Mouse (Mus musculus) liver, embryonic 12.5 days (tissue): Measurements from ENCODE around the gene Dcst1. TPM values are rescaled to one million over a fixed set of nuclear protein-coding genes. Genes with fewer than 3 reads are reported as not detected.

Experiments
- ATAC-seq: fragments of 200-750 bp; cut with Nextera tagmentation; 2 replicates; pipeline ENCODE4 v1.8.0; 2017; ENCODE audit warnings: moderate number of reproducible peaks, mild to moderate bottlenecking, moderate library complexity
- H3K27ac ChIP-seq: fragments of 300-500 bp; sonication (generic); 2 replicates; pipeline ENCODE4 v1.5.1; 2016; ENCODE audit warnings: mild to moderate bottlenecking
- H3K27me3 ChIP-seq: fragments of 300-500 bp; sonication (generic); replicated peaks from 2 replicates; pipeline ENCODE4 v1.6.1; 2016; ENCODE audit warnings: mild to moderate bottlenecking, moderate library complexity
- H3K36me3 ChIP-seq: fragments of 300-500 bp; sonication (generic); 2 replicates; pipeline ENCODE4 v1.6.1; 2016; ENCODE audit warnings: mild to moderate bottlenecking, moderate library complexity
- H3K4me1 ChIP-seq: fragments of 300-500 bp; sonication (generic); 2 replicates; pipeline ENCODE4 v1.6.1; 2016
- H3K4me2 ChIP-seq: fragments of 300-500 bp; sonication (generic); 2 replicates; pipeline ENCODE4 v1.6.1; 2016; ENCODE audit warnings: mild to moderate bottlenecking, moderate library complexity
- H3K4me3 ChIP-seq: fragments of 300-500 bp; sonication (generic); 2 replicates; pipeline ENCODE4 v1.5.1; 2016; ENCODE audit warnings: mild to moderate bottlenecking, moderate library complexity
- H3K9ac ChIP-seq: fragments of 300-500 bp; sonication (generic); 2 replicates; pipeline ENCODE4 v1.6.1; 2016; ENCODE audit warnings: mild to moderate bottlenecking, moderate library complexity
- H3K9me3 ChIP-seq: fragments of 300-500 bp; sonication (generic); replicated peaks from 2 replicates; pipeline ENCODE4 v1.6.1; 2016; ENCODE audit warnings: mild to moderate bottlenecking, moderate library complexity
- WGBS: fragments of 180-500 bp; shearing (Covaris S2); methylation state at CpG from one replicate; pipeline ENCODE4 v1.1.7; 2016; ENCODE audit not compliant: insufficient replicate concordance; 5-methylcytosine and 5-hydroxymethylcytosine counted together
- polyA plus RNA-seq: library from polyadenylated mRNA; unstranded; fragments of >200 nt; fragmentation: Nextera tagmentation; extraction: Ambion mirVana; gene quantifications from 2 replicates; pipeline ENCODE4 v1.2.1, GENCODE M21; 2016

The Dcst1 gene
- polyA plus RNA-seq: not detected in 2 replicates

- Histone ChIP-seq H3K9me3 (no peaks in the 10 kb centered on the region), H3K4me2 (no peak within 1 kb of the TSS), H3K4me1 (no peaks in the 10 kb centered on the region), H3K27me3 (peaks cover 13% of the 10 kb centered on the region; the same call in 1 of the 2 replicates), H3K4me3 (no peak within 1 kb of the TSS), H3K27ac (no peak within 1 kb of the TSS), H3K9ac (no peak within 1 kb of the TSS), H3K36me3 (no peaks in the 10 kb centered on the region)
- no peak for ATAC-seq
- 68% methylated on average over 11 of the region's 11 CpGs for WGBS
Measured at GRCm38 (mm10) chr3:89365153-89365485, at the start of gene Dcst1. Gene Dcst1, minus strand, starts transcription at chr3:89365253.

GRCm38 (mm10) chr3:89411490-89412393, 46.7 kb upstream of the Dcst1 start, which contains the start of gene Flad1:
Gene Flad1, minus strand, starts transcription at chr3:89411870.
- H3K36me3 ChIP-seq: peaks cover 63% of the 10 kb centered on the region
- no peaks in the 10 kb centered on the region for H3K27me3 ChIP-seq
- WGBS: 3% methylated on average over 28 of the region's 28 CpGs
- peak within 1 kb of the TSS; percentile 78 for H3K9ac ChIP-seq
- peak; percentile 100 for ATAC-seq
- H3K9me3 ChIP-seq: 0 out of 2 replicates have a peak, but pooled peaks cover 4% of the 10 kb centered on the region
- H3K4me2 ChIP-seq: peak within 1 kb of the TSS; percentile 80
- H3K4me1 ChIP-seq: peaks cover 42% of the 10 kb centered on the region
- peak within 1 kb of the TSS; percentile 79 for H3K27ac ChIP-seq
- H3K4me3 ChIP-seq: peak within 1 kb of the TSS; percentile 71

GRCm38 (mm10) chr3:89410864-89411263, 45.8 kb upstream of the Dcst1 start:
- Histone ChIP-seq H3K4me1 (peaks cover 33% of the 10 kb centered on the region), H3K9me3 (0 out of 2 replicates have a peak, but pooled peaks cover 4% of the 10 kb centered on the region), H3K36me3 (peaks cover 57% of the 10 kb centered on the region), H3K27ac (peak overlapping the region; percentile 59), H3K9ac (peak overlapping the region; percentile 78), H3K4me2 (peak overlapping the region; percentile 80), H3K4me3 (peak overlapping the region; percentile 71), H3K27me3 (no peaks in the 10 kb centered on the region)
- no peak for ATAC-seq
- 67% methylated on average over 10 of the region's 10 CpGs for WGBS

- H3K36me3 ChIP-seq: peaks cover 57% of the 10 kb centered on the region
- H3K27me3 ChIP-seq: no peaks in the 10 kb centered on the region
- H3K4me3 ChIP-seq: no peak overlapping the region
- H3K27ac ChIP-seq: no peak overlapping the region
- 84% methylated on average over 3 of the region's 3 CpGs for WGBS
- peaks cover 31% of the 10 kb centered on the region for H3K4me1 ChIP-seq
- H3K9ac ChIP-seq: no peak overlapping the region
- H3K4me2 ChIP-seq: no peak overlapping the region
- 0 out of 2 replicates have a peak, but pooled peaks cover under 1% of the 10 kb centered on the region for H3K9me3 ChIP-seq
- no peak for ATAC-seq
Measured at GRCm38 (mm10) chr3:89409701-89410100, 44.6 kb upstream of the Dcst1 start.

GRCm38 (mm10) chr3:89408448-89408847, 43.4 kb upstream of the Dcst1 start:
- Histone ChIP-seq H3K9me3 (no peaks in the 10 kb centered on the region), H3K36me3 (peaks cover 58% of the 10 kb centered on the region), H3K9ac (no peak overlapping the region), H3K4me1 (peaks cover 31% of the 10 kb centered on the region), H3K4me3 (no peak overlapping the region), H3K27me3 (no peaks in the 10 kb centered on the region), H3K27ac (no peak overlapping the region), H3K4me2 (no peak overlapping the region)
- 73% methylated on average over 16 of the region's 16 CpGs for WGBS
- no peak for ATAC-seq

- no peaks in the 10 kb centered on the region for H3K27me3 ChIP-seq
- H3K9ac ChIP-seq: no peak overlapping the region
- WGBS: 87% methylated on average over 6 of the region's 6 CpGs
- H3K4me3 ChIP-seq: no peak overlapping the region
- H3K9me3 ChIP-seq: no peaks in the 10 kb centered on the region
- ATAC-seq: no peak
- H3K4me1 ChIP-seq: peaks cover 28% of the 10 kb centered on the region
- H3K36me3 ChIP-seq: peaks cover 67% of the 10 kb centered on the region
- no peak overlapping the region for H3K4me2 ChIP-seq
- no peak overlapping the region; the same call in 1 of the 2 replicates for H3K27ac ChIP-seq
Measured at GRCm38 (mm10) chr3:89406887-89407286, 41.8 kb upstream of the Dcst1 start.

- H3K9ac ChIP-seq: no peak within 1 kb of the TSS
- 0 out of 2 replicates have a peak, but pooled peaks cover 3% of the 10 kb centered on the region for H3K4me1 ChIP-seq
- 76% methylated on average over 5 of the region's 5 CpGs for WGBS
- H3K4me3 ChIP-seq: no peak within 1 kb of the TSS
- H3K9me3 ChIP-seq: no peaks in the 10 kb centered on the region
- peaks cover 73% of the 10 kb centered on the region for H3K36me3 ChIP-seq
- H3K27ac ChIP-seq: no peak within 1 kb of the TSS
- no peak within 1 kb of the TSS for H3K4me2 ChIP-seq
- no peak for ATAC-seq
- no peaks in the 10 kb centered on the region for H3K27me3 ChIP-seq
Measured at GRCm38 (mm10) chr3:89402693-89403092, 37.6 kb upstream of the Dcst1 start, which contains the start of gene Lenep. Gene Lenep, minus strand, starts transcription at chr3:89402793.

GRCm38 (mm10) chr3:89401329-89401728, 36.3 kb upstream of the Dcst1 start:
- Histone ChIP-seq H3K4me3 (no peak overlapping the region), H3K27me3 (no peaks in the 10 kb centered on the region), H3K27ac (no peak overlapping the region), H3K9ac (no peak overlapping the region), H3K4me2 (no peak overlapping the region), H3K4me1 (peaks cover 10% of the 10 kb centered on the region), H3K9me3 (no peaks in the 10 kb centered on the region), H3K36me3 (peaks cover 62% of the 10 kb centered on the region)
- no peak for ATAC-seq
- 76% methylated on average over 7 of the region's 7 CpGs for WGBS

- Histone ChIP-seq H3K9me3 (no peaks in the 10 kb centered on the region), H3K27me3 (peaks cover 15% of the 10 kb centered on the region), H3K27ac (no peak overlapping the region), H3K36me3 (peaks cover 19% of the 10 kb centered on the region), H3K4me3 (peak overlapping the region; percentile 63), H3K4me2 (peak overlapping the region; percentile 98), H3K9ac (peak overlapping the region; percentile 81), H3K4me1 (peaks cover 55% of the 10 kb centered on the region)
- no peak for ATAC-seq
- WGBS: 3% methylated on average over 4 of the region's 4 CpGs
Measured at GRCm38 (mm10) chr3:89396654-89397005, 31.6 kb upstream of the Dcst1 start.

- no peak for ATAC-seq
- peak overlapping the region; percentile 98 for H3K4me2 ChIP-seq
- H3K36me3 ChIP-seq: peaks cover 14% of the 10 kb centered on the region; the same call in 1 of the 2 replicates
- H3K4me1 ChIP-seq: peaks cover 61% of the 10 kb centered on the region
- WGBS: under 1% methylated on average over 44 of the region's 44 CpGs
- peak overlapping the region; percentile 81 for H3K9ac ChIP-seq
- peak overlapping the region; percentile 36; the same call in 1 of the 2 replicates for H3K27ac ChIP-seq
- peak overlapping the region; percentile 63 for H3K4me3 ChIP-seq
- peaks cover 21% of the 10 kb centered on the region for H3K27me3 ChIP-seq
- no peaks in the 10 kb centered on the region for H3K9me3 ChIP-seq
Measured at GRCm38 (mm10) chr3:89395806-89396653, 31.0 kb upstream of the Dcst1 start.

GRCm38 (mm10) chr3:89395419-89395805, 30.4 kb upstream of the Dcst1 start:
- Histone ChIP-seq H3K27ac (peak overlapping the region; percentile 85; the same call in 1 of the 2 replicates), H3K9me3 (no peaks in the 10 kb centered on the region), H3K4me3 (peak overlapping the region; percentile 63), H3K36me3 (peaks cover 14% of the 10 kb centered on the region; the same call in 1 of the 2 replicates), H3K9ac (peak overlapping the region; percentile 81), H3K27me3 (peaks cover 27% of the 10 kb centered on the region), H3K4me1 (peaks cover 67% of the 10 kb centered on the region), H3K4me2 (peak overlapping the region; percentile 98)
- WGBS: 3% methylated on average over 10 of the region's 10 CpGs
- no peak for ATAC-seq
